Mouse (Mus musculus) midbrain, embryonic 10.5 days (tissue): ENCODE data around the gene Rps17. TPM values are rescaled to one million over a fixed set of nuclear protein-coding genes. Genes with fewer than 3 reads are reported as not detected.
A peak's percentile ranks its signal among the peaks of the same experiment; 100 is the strongest.

Experiments
- DNase-seq: peaks from one replicate; pipeline ENCODE4 v3.0.0-alpha.2; 2017; ENCODE audit warnings: low spot score
- H3K27ac ChIP-seq: fragments of 300-500 bp; sonication (generic); replicated peaks from 2 replicates; pipeline ENCODE4 v1.5.1; 2016; ENCODE audit warnings: mild to moderate bottlenecking
- H3K27me3 ChIP-seq: fragments of 300-500 bp; sonication (generic); 2 replicates; pipeline ENCODE4 v1.6.1; 2016; ENCODE audit warnings: low read depth, mild to moderate bottlenecking; ENCODE audit not compliant: poor library complexity, severe bottlenecking
- H3K36me3 ChIP-seq: fragments of 300-500 bp; sonication (generic); 2 replicates; pipeline ENCODE4 v1.6.1; 2016; ENCODE audit warnings: mild to moderate bottlenecking, moderate library complexity
- H3K4me1 ChIP-seq: fragments of 300-500 bp; sonication (generic); 2 replicates; pipeline ENCODE4 v1.6.1; 2016
- H3K4me3 ChIP-seq: fragments of 300-500 bp; sonication (generic); 2 replicates; pipeline ENCODE4 v1.5.1; 2016; ENCODE audit warnings: mild to moderate bottlenecking, moderate library complexity
- H3K9me3 ChIP-seq: fragments of 300-500 bp; sonication (generic); replicated peaks from 2 replicates; pipeline ENCODE4 v1.6.1; 2016; ENCODE audit warnings: mild to moderate bottlenecking
- WGBS: fragments of 180-500 bp; shearing (Covaris S2); methylation state at CpG from one replicate; pipeline ENCODE4 v1.1.7; 2016; 5-methylcytosine and 5-hydroxymethylcytosine counted together
- polyA plus RNA-seq: library from polyadenylated mRNA; unstranded; fragments of >200 nt; fragmentation: Nextera tagmentation; extraction: Ambion mirVana; gene quantifications from 2 replicates; pipeline ENCODE4 v1.2.1, GENCODE M21; 2016

The Rps17 gene
- 1,006 and 1,155 TPM in 2 replicates for polyA plus RNA-seq

DNA sequence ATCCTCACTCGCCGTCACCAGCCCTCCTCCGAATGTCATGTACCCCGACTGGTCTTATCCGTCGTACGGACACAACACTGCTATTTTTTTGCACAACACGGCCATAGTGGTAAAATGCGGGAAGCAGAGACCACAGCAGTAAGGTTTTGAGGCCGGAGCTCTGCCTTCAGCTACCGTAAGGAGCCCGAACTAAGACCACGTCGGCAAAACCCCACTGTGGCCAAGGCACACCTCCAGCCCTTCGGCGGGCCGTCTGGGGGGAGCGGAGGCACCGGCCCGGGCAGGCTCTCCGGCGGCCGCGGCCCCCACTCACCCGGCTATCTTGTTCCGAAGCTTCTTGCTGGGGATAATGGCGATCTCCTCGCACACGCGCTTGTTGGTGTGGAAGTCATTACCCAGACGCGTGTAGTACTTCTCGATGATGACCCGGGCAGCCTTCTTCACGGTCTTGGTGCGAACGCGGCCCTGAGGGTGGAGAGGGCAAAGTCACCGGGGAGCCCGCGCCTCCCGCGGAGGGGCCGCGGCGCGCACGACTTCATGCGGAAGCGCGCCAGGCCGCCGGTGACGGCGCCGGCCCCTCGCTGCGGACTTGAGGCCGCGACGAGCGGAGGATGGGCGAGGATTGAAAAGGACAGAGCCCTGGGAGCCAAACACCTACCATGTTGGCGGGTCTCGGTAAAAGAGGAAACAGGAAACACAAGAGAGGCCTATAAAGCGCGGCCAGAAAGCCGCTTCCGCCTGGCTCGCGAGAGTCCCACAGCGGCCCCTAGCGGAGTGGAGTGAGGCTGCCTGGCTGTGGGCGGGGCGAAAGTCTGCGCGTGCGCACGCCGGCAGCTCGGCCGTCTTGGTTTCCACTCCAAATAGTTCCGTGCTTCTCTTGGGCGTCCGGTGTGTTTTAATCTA lies at the start of gene Rps17:
TSS of gene Rps17 (minus strand) at position 711 of the 903 bp plus-strand sequence.
- Histone ChIP-seq H3K36me3 (peaks cover 44% of the 10 kb centered on the region), H3K9me3 (no peaks in the 10 kb centered on the region), H3K4me3 (peak within 1 kb of the TSS; percentile 99), H3K27ac (peak within 1 kb of the TSS; percentile 97), H3K4me1 (peaks cover 21% of the 10 kb centered on the region), H3K27me3 (no peaks in the 10 kb centered on the region)
- under 1% methylated on average over 85 of the region's 85 CpGs for WGBS
- peak; percentile 95 for DNase-seq

DNA sequence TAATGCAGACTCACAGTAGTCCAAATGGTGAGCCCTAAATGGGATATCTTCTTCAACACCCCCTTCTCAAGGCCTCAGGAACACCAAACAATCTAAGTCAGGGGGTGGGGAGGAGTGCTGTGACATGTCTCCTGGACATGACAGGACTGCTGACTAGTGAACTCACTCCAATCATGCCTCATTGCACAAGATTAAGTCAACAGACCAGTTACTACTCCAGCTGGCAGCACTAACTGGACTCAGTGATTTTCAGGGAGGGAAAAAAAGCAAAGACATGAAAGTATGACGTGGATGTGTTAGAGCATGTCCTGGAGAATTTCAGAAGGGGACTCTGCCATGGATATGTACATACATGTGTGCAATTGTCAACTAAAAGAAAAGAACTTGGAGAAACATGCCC lies 34.3 kb upstream of the Rps17 start:
- Histone ChIP-seq H3K4me3 (no peak overlapping the region), H3K36me3 (no peaks in the 10 kb centered on the region), H3K27me3 (no peaks in the 10 kb centered on the region), H3K4me1 (no peaks in the 10 kb centered on the region), H3K9me3 (no peaks in the 10 kb centered on the region), H3K27ac (no peak overlapping the region)
- no peak for DNase-seq
- WGBS, result 91% methylated on average over 1 of the region's 1 CpGs

DNA sequence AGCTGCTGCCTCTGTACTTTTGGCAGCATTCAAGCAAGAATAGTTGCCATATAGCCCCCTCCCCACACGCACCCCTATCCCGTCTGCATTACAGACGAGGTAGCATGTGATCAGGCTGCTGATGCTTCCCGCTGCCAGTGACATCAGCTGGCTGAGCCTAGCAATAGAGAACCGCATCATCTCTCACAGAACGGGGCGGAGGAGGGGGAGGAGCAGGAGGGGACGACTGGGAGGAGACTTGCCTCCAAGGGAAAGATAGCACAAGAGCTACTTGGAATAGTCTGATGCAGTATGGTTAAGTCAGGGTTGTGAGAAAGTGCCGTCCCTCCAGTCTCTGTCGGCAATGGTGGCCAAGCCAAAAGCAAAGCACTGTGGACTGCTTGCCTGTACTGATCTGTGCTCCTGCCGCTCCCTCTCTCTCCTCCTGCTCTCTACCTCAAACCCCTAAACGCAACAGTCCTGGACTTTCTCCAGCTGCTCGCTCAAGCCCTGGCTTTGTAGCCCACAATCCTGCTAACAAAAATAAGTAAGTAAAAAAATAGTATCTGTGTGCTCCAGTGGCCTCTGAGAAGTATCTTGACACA lies 27.4 kb upstream of the Rps17 start:
- 7% methylated on average over 13 of the region's 13 CpGs for WGBS
- Histone ChIP-seq H3K27ac (peak overlapping the region; percentile 42), H3K36me3 (no peaks in the 10 kb centered on the region), H3K4me3 (peak overlapping the region; percentile 42), H3K4me1 (peaks cover 12% of the 10 kb centered on the region), H3K27me3 (peaks cover 23% of the 10 kb centered on the region; the same call in 1 of the 2 replicates), H3K9me3 (no peaks in the 10 kb centered on the region)
- peak; percentile 59 for DNase-seq

GRCm38 (mm10) chr7:81371811-81372210 lies 26.8 kb upstream of the Rps17 start:
- Histone ChIP-seq H3K4me3 (peak overlapping the region; percentile 42), H3K27me3 (peaks cover 23% of the 10 kb centered on the region; the same call in 1 of the 2 replicates), H3K27ac (no peak overlapping the region), H3K36me3 (no peaks in the 10 kb centered on the region), H3K4me1 (peaks cover 12% of the 10 kb centered on the region), H3K9me3 (no peaks in the 10 kb centered on the region)
- DNase-seq, result no peak
- WGBS, result 10% methylated on average over 5 of the region's 5 CpGs

GRCm38 (mm10) chr7:81369724-81370123 lies 24.7 kb upstream of the Rps17 start:
- peaks cover 23% of the 10 kb centered on the region; the same call in 1 of the 2 replicates for H3K27me3 ChIP-seq
- no peak overlapping the region for H3K4me3 ChIP-seq
- 63% methylated on average over 3 of the region's 3 CpGs for WGBS
- H3K9me3 ChIP-seq, result no peaks in the 10 kb centered on the region
- peaks cover 12% of the 10 kb centered on the region for H3K4me1 ChIP-seq
- H3K27ac ChIP-seq, result no peak overlapping the region
- DNase-seq, result no peak
- H3K36me3 ChIP-seq, result no peaks in the 10 kb centered on the region

DNA sequence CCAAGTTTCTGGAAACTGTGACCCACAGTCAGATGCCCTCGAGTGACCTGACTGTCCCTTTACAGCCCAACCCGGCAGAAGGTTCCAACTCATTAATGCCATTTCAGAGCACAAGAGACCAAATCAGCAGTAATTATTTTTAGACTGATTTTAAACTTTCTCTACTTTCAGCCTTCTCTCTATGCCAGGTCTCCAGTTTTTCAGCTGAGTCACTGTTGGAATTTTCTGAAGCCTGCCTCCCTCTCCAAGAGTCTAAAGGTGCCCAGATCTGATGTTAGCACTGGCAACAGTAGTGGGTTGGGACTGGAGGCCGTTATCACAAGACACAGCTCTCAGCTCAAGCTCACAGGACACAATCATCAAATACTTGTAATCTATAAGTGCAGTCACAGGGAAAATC lies 22.9 kb upstream of the Rps17 start:
- no peak overlapping the region for H3K27ac ChIP-seq
- H3K27me3 ChIP-seq, result peaks cover 16% of the 10 kb centered on the region; the same call in 1 of the 2 replicates
- H3K4me3 ChIP-seq, result no peak overlapping the region
- no peaks in the 10 kb centered on the region for H3K9me3 ChIP-seq
- H3K36me3 ChIP-seq, result no peaks in the 10 kb centered on the region
- peaks cover 12% of the 10 kb centered on the region for H3K4me1 ChIP-seq
- WGBS, result 82% methylated on average over 3 of the region's 3 CpGs
- no peak for DNase-seq

- no peak for DNase-seq
- WGBS, result 86% methylated on average over 7 of the region's 7 CpGs
- H3K27me3 ChIP-seq, result no peaks in the 10 kb centered on the region
Measured at GRCm38 (mm10) chr7:81356975-81357374, 11.9 kb upstream of the Rps17 start.

GRCm38 (mm10) chr7:81356360-81356759 lies 11.3 kb upstream of the Rps17 start:
- DNase-seq, result no peak
- WGBS, result 92% methylated on average over 1 of the region's 1 CpGs
- H3K4me3 ChIP-seq, result no peak overlapping the region
- no peaks in the 10 kb centered on the region for H3K36me3 ChIP-seq
- no peak overlapping the region for H3K27ac ChIP-seq
- H3K4me1 ChIP-seq, result peaks cover 7% of the 10 kb centered on the region
- H3K27me3 ChIP-seq, result no peaks in the 10 kb centered on the region
- H3K9me3 ChIP-seq, result no peaks in the 10 kb centered on the region

More at GRCm38 (mm10) chr7:81356975-81357374, 11.9 kb upstream of the Rps17 start:
- Histone ChIP-seq H3K4me1 (peaks cover 7% of the 10 kb centered on the region), H3K9me3 (no peaks in the 10 kb centered on the region), H3K36me3 (no peaks in the 10 kb centered on the region), H3K27ac (no peak overlapping the region), H3K4me3 (no peak overlapping the region)

- DNase-seq, result no peak
Measured at GRCm38 (mm10) chr7:81355746-81356145, 10.7 kb upstream of the Rps17 start.

DNA sequence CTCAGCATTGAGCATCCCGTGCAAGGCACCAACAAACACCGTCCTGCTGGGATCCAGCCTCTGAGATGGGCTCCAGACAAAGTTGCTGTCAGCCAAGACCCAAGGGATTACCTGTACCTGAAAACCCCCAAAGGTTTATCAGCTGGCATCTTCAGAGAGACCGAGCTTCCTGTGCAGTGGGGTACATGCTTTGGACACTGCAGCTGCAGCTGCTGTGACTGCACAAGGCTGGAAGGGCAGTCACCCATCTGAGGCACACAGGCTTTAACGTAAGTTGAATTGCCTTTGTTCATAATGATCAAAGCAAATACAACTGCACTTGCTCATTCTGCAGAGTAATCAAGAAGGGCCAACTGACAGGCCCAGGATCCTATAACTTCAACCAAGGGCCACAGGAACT lies 6.8 kb upstream of the Rps17 start:
- H3K4me1 ChIP-seq, result peaks cover 7% of the 10 kb centered on the region
- H3K27me3 ChIP-seq, result no peaks in the 10 kb centered on the region
- no peak overlapping the region for H3K4me3 ChIP-seq
- no peak overlapping the region for H3K27ac ChIP-seq
- no peaks in the 10 kb centered on the region for H3K36me3 ChIP-seq
- 85% methylated on average over 4 of the region's 4 CpGs for WGBS
- no peaks in the 10 kb centered on the region for H3K9me3 ChIP-seq
- no peak for DNase-seq

More at GRCm38 (mm10) chr7:81355746-81356145, 10.7 kb upstream of the Rps17 start:
- WGBS, result 83% methylated on average over 7 of the region's 7 CpGs
- Histone ChIP-seq H3K9me3 (no peaks in the 10 kb centered on the region), H3K27me3 (no peaks in the 10 kb centered on the region), H3K27ac (no peak overlapping the region), H3K4me3 (no peak overlapping the region), H3K4me1 (peaks cover 7% of the 10 kb centered on the region), H3K36me3 (no peaks in the 10 kb centered on the region)

DNA sequence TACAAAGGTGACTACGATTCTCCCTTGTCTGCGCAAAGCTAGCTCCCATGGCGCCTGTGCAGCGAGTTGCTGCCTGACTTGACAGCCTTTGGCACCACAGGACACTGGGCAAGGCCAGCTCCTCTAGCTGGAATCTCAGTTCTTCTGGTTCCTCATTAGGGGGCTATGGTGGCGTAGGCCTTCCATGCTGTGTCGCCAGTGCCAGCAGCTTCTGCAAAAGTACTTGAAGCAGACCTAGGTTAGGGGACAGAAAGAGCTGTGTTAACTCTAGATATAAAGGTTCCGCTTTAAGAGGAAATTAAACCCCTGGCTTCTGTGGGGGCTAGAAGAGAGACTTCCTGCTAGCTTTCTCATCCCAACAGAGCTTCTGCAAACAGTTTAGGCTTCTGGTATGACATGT lies 3.2 kb upstream of the Rps17 start:
- 68% methylated on average over 7 of the region's 7 CpGs for WGBS
- Histone ChIP-seq H3K36me3 (peaks cover 10% of the 10 kb centered on the region), H3K27ac (no peak overlapping the region), H3K27me3 (no peaks in the 10 kb centered on the region), H3K4me3 (no peak overlapping the region), H3K9me3 (no peaks in the 10 kb centered on the region), H3K4me1 (peaks cover 12% of the 10 kb centered on the region)
- DNase-seq, result no peak

DNA sequence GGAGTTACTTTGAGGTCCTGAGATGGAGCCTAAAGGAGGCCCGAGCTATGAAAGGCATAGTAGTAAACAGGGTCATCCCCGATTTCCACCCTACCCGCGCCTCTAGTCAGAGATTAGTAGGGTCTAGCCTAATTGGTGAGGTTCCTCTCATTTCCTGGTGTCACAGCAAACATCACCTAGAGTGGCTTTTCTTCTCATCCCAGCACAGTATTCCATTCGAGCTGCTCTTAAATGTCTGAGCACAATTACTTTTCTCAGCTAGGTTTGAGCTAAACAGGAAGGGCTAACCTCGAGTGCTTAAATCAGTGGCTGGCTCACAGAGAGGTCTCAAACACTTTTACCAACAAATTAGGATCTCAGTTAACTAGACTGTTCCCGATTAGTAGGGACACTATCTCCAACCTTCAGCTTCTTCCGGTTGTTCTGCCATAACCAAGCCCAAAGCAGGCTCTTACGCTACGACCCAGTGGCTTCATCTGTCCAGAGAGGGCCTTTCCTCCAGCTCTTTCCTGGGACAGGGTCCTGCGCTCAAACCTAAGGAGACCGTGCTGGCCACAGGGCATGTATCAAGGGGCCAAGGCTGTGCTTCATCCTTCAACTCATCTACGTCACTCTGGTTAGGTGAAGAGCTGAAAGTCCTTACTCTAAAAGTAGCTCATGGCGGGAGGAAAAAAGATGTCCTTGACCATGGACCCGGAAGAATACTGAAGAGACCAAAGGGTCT lies 555 bp upstream of the Rps17 start:
- H3K4me3 ChIP-seq, result peak overlapping the region; percentile 99
- no peaks in the 10 kb centered on the region for H3K9me3 ChIP-seq
- H3K27me3 ChIP-seq, result no peaks in the 10 kb centered on the region
- 62% methylated on average over 15 of the region's 15 CpGs for WGBS
- DNase-seq, result no peak
- peaks cover 36% of the 10 kb centered on the region for H3K36me3 ChIP-seq
- peak overlapping the region; percentile 97 for H3K27ac ChIP-seq
- H3K4me1 ChIP-seq, result peaks cover 21% of the 10 kb centered on the region
